Mouse (Mus musculus) right cerebral cortex, postnatal 10 days (tissue): ENCODE measurements around the gene Emc9.
A peak's percentile ranks its signal among the peaks of the same experiment; 100 is the strongest.

Source experiments
- DNase-seq, 2 experiments: peaks; one replicate each; pipeline ENCODE4 v3.0.0; 2021; ENCODE audit warnings: low spot score in 2 of 2

Emc9 gene

DNA sequence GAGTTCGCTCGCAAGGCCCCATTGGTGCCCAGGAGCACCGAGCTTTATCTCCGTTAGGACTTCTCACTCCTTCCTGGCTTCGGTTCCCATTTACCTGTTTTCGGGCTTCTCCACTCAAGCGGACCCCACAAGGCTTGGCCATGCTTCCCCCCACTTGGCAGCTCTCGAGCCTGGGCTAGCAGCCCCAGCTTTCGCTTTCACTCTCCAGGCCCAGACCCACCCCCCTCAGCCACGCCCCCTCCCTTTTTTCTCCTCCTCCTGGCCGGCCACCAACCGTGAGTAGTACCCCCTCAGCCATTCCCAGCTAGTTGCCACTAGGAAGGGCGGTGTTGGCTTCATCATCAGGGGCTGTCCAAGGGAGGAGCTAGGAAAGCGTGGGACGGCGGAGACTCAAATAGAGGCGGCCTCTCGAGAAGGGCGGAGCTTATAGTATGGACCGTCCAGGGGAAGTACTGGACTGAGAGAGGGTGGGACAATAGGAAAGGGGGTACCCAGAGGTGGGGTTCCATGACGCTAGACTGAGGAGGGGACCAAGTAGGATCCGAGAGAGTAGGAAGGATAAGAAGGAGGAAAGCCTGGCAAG, 5.7 kb upstream of the Emc9 start, which contains the start of gene Psme2:
TSS of gene Psme2 (minus strand) at position 366 of the 583 bp plus-strand sequence.
- DNase-seq: peak; percentile 96 to 98

DNA sequence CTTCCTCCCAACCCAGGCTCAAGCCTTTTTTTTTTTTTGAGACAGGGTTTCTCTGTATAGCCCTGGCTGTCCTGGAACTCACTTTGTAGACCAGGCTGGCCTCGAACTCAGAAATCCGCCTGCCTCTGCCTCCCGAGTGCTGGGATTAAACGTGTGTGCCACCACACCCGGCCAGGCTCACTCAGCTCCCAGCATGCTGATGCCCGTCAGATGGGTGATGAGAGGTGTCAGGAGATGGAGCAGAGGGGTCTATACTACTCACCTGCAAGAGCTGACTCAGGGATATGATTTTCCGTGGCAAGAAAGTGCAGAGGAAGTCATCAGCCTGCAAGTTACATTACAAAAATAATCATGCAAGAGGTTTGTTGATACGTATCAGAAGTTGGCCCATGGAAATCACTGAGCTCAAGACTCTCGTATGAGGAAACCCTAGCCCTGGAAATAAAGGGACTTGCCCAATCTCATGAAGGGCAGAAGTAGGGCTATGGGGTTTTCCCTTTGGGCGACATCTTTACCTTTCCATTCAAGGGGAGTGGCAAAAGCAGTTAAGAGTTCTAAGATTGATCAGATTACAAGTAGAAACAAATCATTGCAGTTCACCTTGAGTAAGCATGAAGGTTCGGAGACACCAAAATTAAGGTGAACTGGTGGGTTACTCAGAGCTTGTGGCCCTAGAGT, 4.8 kb upstream of the Emc9 start:
- DNase-seq: no peak

DNA sequence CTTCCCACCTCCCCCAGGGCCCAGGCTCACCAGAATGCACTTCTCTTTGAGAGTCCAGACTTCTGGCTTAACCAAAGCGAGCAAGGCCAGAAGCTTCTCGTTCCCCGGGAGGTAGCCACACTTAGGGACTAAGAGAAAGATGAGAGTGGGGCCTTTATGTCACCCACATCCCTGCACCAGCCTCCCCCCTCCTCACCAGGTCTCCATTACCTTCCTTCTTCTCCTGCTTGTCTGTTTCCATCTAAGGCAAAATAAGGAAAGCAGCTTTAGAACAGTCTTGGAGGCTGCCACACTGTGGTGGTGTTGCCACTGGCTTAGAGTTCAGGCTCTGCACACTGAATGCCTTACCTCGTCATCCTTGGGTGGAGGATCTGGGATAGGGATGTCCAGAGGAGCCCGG, 4.2 kb upstream of the Emc9 start:
- DNase-seq: no peak

DNA sequence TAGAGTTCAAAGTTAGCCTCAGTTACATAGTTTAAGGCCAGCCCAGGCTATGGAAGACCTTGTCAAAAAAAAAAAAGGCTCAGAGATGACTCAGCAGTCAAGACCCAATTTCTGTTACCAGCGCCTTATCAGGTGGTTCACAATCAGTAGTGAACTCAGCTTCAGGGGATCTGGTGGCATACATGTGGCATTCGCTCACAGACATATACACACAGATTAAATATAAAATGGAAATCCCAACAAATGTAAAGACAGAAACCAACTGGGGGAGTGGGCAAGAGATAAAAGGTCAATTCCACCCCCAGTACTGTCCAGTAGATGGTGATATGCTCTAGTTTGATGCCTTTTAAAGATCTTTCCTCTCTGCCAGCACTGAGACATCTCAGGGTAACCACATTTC, 1.0 kb upstream of the Emc9 start:
- DNase-seq: no peak

DNA sequence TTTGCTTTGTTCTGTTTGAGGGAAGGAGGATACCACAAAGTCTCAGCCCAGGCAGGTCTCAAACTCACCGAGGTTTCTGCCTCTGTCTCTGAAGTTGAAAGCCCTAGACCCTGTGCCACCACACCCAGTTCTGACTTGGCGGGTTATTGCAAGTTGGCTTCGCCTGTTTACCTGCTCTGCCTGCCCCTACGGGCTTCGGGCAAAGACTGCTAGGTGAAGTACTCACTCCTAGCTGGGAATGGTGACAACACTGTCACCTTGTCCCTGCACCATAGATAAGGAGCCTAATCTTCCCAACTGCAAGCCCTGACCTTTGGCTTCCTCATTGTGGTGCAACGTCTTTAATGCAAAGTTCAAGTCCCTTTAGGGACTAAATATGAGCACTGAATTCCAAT, 461 bp upstream of the Emc9 start:
- DNase-seq: no peak

DNA sequence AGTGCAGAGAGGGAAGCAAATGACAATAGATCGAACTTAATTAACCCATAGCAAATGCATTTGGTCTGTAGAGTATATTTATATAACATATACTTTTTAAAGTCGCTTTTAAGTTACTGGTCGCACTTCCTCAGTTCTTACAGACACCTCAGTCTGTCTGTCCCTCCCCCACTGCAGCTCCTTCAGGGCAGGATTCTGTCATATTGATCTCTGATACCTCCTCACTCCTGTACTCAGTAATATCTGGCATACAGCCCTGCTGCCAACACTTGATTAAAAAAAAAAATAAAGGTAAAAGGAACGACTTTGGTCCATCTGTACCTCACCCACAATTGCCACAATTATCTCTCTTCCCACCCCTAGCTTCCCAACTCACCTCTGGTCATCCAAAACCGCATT, 800 bp downstream of the Emc9 start:
- DNase-seq: no peak

DNA sequence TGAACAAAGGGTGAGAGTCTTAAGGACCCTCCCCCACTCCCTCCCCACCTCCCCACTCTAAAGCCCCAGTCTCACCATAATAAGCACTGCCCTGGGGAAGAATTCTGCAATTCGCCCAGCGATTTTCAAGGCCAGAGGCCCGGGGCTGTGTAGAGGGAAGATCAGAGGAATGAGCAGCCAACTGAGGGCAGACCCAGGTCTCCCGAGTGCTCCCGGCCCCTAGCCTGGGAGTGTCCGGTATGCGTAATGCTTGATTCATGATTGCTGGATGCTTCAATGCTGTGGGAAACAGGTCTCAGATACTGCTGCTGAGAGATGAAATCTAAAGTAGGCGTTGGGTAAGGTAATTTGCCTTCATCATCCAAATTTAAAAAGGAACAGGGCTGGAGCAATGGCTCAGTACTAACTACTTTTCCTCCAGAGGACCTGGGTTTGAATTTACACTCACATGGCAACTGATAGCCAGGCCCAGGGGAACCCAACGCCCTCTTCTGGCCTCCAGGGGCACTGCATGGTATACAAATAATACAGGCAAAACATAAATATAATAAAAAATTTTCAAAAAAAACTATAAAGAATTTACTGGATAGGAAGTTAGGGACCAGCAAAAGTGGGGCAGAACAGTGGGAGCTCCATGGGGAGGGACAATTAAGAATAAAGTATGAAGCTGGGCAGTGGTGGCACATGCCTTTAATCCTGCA, 3.0 kb downstream of the Emc9 start:
- no peak for DNase-seq

DNA sequence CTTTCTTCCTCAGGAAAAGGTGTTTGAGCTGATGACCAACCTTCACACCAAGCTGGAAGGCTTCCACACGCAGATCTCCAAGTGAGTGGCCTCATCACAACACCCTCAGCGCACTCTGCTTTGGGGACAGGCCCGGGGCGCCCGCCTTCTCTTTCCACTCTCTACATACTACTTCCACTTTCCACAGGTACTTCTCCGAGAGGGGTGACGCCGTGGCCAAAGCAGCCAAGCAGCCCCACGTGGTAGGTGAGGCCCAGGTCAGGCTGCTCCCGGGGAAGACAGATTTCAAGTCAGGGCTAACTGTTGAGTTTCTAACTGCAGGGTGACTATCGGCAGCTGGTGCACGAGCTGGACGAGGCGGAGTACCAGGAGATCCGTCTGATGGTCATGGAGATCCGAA, 4.4 kb downstream of the Emc9 start:
- peak in 1 of 2 experiments; percentile 33 for DNase-seq

DNA sequence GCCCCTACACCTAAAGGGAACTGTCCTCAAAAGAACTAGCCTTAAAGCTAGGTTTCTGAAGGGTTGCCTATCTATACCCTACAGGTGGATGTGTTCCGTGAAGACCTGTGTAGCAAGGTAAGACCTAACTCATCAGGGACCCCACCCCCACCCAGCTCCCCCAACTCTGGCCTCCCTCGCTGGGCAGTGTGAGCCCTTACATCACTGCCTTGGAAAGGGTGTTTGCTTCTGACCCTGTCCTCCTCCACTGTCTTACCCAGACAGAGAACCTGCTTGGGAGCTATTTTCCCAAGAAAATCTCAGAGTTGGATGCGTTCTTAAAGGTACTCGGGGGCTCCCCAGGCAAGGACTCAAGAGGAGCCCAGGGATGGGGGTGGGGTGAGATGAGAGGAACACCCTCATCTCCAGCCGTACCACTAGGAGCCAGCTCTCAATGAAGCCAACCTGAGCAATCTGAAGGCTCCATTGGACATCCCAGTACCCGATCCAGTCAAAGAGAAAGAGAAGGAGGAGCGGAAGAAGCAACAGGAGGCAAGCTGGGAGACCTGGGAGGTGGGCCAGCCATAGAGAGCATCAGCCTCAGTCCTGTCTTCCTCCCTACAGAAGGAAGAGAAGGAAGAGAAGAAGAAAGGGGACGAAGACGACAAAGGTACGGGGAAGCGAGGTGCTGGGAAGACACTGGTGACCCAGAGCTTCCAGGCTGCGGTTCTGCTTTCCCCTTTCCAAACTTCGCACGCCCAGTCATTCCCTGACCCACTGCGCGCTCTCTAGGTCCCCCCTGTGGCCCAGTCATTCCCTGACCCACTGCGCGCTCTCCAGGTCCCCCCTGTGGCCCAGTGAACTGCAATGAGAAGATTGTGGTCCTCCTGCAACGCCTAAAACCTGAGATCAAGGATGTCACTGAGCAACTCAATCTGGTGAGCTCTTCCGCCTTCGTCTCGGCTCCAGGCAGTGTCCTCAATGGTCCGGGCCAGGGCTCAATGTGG, 5.3 kb downstream of the Emc9 start:
- DNase-seq: no peak

DNA sequence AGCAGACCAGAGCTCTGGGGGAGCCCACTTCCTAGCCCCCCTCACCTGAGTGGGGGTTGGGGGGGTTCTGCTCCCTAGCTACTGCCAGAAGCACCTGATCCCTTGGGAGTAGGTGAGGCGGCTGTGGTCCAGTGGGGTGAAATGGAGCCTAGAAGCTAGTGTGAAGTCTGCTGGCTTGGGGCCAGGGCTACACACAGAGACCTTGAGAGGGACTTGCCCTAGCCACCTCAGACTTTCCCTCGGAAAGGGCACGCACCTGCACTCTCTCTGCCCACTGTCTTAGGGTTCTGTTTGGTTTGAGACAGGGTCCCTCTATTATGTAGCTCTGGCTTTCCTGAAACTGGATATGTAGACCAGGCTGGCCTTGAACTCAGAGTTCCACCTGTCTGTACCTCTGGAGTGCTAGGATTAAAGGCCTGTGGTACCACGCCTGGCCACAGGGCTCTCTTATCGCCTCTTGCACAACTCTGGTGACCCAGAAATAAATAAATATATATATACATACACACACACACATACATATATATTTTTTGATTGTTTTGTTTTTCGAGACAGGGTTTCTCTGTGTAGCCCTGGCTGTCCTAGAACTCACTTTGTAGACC, 6.3 kb downstream of the Emc9 start:
- peak; percentile 61 to 70 for DNase-seq

DNA sequence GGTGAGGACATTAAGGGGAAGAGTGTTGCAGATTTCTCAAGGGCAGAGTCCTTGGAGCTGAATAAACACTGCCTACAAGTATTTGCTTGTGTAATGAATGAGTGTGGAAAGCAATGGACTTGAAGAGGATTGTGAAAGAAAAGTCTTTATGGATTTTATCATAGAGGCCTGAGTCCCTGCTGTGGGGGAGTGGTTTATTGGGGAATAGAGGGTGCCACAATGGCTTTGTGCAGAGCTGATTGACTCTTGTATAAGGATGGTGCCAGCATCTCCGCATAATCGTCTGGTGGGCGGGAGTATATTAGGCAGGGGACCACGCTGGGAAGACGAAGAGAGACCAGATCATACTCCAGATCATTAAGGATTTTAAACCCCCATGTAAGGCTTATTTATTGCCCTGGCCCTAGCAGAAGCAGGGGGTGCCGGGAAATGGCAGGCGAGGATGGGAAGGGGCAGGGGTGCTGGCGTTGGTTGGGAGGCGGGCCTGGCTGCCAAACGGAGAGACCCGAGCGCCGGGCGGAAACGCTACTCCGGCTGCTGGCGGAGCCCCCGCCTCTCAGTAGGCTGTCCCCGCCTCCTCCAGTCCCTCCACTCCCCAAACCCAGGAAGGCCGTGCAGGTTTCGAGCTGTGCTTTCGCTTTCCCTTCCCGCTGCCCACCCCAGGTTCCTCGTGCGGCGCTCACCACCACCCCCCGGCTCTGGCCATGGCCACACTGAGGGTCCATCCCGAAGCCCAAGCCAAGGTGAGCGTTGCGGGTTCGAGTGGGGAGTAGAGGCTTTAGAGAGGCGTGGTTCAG, 7.0 kb downstream of the Emc9 start, which contains the start of gene Psme1:
TSS of gene Psme1 (plus strand) at position 253 of the 797 bp plus-strand sequence.
- DNase-seq: peak; percentile 90 to 91

DNA sequence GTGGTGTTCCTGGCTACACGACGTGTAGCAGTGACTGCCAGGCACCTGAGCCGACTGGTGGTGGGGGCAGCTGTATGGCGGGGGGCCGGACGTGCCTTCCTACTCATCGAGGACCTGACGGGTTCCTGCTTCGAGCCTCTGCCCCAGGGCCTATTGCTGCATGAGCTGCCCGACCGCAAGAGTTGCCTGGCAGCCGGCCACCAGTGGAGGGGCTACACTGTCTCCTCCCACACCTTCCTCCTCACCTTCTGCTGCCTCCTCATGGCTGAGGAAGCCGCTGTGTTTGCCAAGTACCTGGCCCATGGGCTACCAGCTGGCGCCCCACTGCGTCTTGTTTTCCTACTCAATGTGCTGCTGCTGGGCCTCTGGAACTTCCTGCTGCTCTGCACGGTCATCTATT, 8.7 kb downstream of the Emc9 start:
- DNase-seq: no peak

DNA sequence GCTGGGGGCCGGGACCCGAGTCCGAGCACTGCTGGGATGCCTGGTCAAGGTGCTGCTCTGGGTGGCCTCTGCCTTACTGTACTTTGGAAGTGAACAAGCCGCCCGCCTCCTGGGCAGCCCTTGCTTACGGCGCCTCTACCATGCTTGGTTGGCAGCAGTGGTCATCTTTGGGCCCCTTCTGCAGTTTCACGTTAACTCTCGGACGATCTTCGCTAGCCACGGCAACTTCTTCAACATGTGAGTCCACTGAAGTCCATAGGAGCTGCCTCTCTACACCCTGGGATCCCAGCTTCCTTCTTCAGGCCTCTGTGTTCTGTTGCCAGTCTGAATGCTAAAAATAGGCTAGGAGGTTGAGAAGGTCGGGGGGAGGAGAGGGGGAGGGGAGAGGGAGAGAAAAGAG, 9.4 kb downstream of the Emc9 start:
- no peak for DNase-seq

DNA sequence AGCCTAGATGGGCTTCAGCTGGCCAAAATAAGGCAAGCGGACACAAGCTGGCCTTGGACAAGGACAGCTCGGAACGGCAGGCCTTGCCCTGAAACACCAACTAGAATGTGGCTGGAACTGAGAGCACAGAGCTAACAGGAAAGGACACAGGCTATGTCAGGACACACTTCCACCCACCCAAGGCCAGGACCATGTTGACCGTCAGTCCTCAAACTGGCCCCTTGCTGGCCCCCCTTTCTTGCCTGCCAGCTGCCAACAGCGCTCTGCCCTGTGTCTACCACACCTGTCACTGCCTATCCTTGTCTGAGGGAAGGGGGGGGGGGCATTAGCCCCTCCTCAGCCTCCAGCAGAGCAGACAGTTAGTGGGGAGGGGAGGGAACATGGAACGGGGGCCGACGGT, 9.8 kb downstream of the Emc9 start, which contains the start of gene Fitm1:
TSS of gene Fitm1 (plus strand) at position 316 of the 400 bp plus-strand sequence.
- DNase-seq: no peak

DNA sequence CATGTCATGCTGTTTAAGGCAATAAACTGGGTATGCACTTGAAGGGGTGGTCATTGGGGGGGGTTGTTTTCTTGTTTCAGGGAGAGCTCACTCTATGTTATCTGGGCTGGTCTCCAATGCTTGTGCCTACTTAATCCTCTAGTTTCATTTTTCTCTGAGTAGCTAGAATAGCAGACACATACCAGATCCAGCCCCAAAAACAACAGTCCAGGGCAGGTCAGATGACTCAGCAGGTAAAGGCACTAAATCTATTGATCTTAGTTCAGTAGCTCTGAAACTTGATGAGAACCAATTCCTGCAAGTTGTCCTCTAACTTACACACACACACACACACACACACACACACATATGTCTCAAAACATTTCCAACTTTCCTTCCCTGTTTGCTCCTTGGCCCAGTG, 13.3 kb downstream of the Emc9 start:
- DNase-seq: no peak

DNA sequence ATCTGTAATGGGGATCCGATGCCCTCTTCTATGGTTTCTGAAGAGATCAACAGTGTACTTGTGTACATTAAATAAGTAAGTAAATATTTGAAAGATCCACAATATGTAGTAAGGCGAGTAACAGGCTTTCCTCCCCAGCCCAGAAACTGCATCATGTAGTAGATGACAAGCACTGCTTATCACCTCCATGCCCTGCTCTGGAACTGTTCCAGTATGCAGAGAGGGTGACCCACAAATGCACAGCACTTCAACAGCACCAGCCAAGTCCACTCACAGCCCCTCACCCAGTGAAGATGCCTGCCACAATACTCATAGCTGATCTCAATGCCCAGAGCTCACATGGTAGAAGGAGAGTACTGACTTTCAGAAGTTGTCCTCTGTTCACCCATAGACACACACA, 14.5 kb downstream of the Emc9 start:
- no peak for DNase-seq

DNA sequence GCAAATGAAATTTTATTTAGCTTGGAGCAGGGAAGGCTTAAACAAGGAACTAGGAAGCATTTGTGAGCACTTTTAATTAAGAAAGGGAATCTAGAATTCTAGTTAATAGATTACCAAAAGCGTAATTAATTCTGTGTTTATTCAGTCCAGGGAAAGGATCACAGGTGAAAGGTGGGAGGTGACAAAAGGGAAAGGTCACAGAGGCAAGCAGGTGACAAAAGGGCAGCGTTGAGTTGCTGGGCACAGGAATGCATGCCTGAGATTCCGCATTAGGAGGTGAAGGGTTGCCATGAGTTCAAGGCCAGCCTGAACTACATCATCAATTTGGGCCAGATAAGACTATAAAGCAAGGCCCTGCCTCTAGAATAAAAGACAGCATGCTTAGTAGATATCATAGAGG, 17.6 kb downstream of the Emc9 start:
- no peak for DNase-seq

DNA sequence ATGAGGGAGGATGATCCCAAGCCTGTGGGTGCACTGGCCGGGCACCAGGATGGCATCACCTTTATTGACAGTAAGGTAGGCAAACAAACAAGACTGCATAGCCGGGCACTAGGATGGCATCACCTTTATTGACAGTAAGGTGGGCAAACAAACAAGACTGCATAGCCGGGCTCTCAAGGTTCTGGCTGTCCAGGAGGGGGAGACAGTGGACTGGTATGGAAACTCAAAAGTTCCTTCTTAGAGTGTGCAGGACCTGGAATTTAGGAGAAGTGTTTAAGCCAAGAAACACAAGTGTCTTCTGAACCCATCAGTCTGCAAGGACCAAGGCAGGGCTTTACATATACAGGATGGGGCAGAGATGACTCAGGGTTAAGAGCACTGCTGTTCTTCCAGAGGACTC, 19.4 kb downstream of the Emc9 start:
- no peak for DNase-seq

DNA sequence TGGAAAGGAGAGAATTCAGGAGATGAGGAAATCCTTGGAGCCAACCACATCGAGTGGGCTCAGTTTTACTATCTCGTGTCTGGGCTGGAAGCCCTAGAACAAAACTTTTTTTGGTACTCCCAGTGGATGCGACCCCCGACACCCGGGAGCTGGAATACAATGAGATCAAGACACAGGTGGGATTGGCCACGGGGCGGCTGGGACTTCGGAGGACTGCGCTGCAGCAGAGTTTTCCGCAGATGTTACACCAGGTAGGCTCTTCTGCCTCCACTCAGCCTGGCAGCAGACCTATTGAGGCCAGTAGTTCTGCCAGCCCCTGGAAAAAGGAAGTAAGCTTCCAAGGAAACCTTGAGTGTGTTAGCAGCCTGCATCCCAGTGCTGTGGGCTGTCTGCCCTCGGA, 21.9 kb downstream of the Emc9 start:
- DNase-seq: no peak

DNA sequence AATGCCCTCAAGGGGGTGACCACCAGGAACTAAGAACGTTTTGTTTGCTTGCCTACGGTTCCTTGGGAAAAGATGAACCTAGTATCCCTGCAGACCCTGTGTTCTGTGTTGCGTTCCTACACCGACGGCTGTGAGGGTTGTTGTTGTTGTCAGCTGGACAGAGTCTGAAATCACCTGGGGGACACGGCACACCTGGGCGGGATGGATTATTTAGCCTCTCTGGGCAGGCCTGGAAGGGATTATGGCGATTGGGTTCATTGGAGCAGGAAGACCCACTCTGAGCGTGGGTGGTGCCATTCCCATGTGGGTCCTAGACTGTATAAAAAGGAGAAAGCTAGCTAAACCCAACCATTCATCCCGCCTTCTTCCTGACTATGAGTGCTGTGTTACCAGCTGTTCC, 23.2 kb downstream of the Emc9 start:
- DNase-seq: no peak
